Mouse (Mus musculus) kidney, adult 18-20 months (tissue): Measurements from ENCODE around the gene C2cd5.

Experiments used
- DNase-seq: peaks from one replicate; pipeline ENCODE4 v3.0.0; 2021

C2cd5 gene

DNA sequence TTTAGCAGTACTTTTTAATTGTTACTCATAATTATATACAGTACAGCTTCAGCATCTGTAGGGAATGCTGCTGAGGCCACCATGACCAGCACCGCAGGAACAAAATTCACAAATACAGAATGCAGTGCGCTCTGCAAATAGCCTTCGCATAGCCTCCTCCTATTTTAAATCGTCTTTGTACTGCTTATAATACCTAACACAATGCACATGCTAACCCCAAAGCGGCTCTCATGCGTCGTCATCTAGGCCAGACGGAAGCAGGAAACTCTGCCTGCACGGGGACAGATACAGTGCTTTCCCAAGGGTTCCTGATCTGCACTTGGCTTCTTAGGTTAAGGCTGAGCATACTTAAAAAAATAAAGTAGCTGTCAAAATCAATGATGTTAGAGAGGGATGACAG, 29.2 kb downstream of the C2cd5 start:
- DNase-seq = no peak

DNA sequence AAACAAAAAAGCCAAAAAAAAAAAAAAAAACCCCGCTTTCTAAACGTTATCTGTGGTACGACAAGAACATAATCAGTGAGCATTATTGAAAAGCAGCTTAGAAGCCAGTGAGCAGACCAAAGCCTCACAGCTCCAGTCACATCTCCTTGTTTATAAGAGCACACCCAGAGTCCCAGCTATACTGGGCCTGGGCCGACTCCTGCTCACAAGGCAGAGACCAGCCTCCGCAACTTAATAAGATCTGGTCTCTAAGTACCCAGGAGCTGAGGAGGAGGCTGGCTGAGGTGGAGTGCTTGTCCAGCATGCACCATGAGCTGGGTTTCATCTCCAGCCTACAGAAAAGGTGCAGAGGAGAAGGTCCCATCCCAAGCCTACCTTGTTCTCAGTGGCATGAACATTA, 29.9 kb downstream of the C2cd5 start:
- no peak for DNase-seq

DNA sequence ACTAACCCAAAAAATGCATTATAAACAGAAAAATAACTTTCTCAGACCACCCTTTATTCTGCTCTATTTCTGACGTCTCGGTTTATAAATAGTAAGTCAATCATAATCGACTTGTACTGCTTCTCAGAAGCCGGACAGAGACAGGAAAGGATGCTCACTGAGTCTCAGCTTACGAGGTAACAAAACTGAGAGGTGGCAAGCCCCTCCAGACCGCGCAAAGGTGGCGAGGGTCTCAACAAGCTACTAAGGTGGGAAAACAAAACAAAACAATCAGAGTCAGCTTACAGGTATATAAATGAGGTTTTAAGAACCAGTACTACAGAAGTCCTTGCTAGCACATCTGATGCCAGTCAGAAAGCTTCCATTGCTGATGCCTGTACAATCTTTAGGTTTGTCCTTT, 30.3 kb downstream of the C2cd5 start:
- no peak for DNase-seq

DNA sequence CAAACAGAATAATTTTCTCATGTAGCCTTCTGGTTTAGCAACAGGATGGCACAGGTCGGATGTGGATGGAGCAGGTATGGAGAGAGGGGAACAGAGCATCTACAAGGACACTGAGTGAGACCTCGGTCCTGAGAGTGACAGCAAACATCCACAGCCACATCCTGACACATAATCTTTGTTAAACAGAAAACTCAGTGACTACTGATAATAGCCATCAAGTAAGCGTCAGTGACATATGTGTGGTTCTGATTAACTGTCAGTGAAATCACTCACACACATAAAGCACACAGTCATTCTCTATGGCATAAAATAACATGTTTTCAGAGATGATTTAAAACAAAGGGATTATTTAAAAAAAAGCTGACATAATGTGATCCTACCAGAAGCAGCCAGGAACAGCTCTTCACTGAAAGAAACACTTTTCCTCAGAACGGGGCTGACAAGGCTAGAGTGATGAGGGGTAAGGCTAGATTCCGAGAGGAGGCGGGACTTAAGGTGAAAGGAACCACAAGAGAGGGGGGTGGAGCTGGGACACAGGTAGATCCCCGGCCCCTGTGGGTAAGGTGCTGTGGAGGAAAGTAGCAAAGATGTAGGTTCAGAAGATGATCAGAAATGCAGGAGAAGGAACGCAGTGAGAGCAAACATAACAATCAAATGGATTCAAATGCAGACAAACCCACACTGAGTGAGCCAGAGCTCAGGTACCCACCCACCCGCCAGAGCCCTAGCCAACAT, 31.6 kb downstream of the C2cd5 start:
- no peak for DNase-seq

DNA sequence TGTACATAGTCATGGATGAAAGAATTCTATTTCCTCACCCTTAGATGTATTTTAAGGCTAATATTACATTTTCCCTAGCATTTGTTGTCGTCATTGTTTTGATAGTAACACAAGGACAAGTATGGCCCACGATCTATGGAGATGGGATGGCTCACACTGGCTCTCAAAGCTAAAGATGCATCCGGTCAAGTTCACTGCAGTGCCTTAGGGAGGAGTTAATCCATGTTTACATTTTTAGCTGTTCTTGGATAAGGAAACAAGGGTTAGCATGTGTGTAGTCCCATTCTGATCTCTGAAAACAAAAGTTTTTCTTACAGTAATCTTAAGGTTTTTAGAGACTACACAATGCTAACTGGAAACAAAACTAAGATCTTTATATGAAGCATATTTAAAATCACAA, 32.3 kb downstream of the C2cd5 start:
- no peak for DNase-seq

DNA sequence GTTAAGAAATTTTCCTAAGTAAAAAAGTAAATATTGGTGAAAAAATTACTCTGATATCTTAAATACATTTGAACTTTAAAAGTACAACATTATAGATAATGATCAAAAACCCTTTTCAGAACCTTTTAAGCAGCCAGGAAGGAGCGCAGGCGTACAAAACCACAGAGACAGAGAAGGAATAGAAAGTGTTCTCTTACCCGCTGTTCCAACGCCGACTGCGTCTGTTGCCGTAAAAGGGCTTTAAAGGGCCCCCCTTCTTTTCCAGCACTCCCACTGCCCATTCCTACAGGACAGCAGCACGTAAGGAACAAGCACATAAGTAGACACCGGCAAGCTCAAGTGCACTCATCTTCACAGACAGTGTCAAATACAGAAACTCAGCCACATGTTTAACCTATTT, 33.1 kb downstream of the C2cd5 start:
- DNase-seq = no peak

DNA sequence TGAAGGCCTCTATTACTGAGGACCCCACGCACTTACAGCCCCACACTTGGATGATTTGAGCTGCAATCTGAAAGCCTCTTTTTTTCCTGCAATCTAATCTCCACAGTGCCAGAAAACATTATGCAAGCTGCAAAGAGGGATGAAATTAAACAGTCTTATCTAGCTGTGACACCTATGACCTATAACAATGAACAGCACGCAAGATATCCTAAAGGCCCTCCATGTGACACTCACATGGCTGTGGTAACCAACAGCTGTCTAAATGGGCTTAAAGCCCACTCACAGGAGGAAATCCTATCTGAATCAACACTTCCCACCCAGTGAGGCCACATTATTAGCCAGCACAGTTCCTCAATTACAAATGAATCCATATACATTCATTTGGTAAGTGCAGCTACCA, 35.9 kb downstream of the C2cd5 start:
- DNase-seq = no peak

DNA sequence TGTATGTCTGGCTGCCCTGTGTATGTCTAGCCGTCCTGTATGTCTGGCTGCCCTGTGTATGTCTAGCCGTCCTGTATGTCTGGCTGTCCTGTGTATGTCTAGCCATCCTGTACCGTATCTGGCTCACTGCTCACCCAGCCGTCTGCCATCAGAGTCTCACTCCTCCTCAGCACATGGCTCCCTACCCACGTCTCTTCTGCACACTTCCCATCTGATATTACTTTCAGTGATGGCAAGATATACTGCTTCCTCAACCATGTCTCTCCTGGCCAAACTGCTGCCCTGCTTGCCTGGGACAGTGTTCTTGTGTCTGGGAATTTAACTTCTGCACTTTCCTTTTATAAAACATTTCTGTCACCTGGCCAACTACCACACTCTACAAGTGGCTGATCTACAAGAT, 42.3 kb downstream of the C2cd5 start:
- DNase-seq = no peak

DNA sequence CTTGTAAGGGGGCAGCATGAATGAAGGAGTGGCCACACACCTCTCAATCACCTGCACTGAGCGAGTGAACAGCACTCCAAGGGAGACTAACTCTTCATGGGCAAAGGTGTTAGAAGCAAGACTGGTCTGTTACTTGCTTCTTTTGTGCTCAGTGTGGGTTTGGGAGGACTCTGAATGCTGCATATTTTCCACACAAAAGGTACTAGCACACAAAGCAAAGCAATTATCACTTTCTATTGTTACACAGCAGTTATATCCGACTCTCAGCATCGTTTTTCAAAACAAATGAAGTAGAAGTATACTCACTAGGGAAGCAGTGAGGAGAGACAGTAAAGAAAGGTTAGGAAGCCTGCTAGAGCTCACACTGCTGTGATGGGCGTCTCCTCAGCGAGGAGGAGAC, 48.4 kb downstream of the C2cd5 start:
- no peak for DNase-seq

DNA sequence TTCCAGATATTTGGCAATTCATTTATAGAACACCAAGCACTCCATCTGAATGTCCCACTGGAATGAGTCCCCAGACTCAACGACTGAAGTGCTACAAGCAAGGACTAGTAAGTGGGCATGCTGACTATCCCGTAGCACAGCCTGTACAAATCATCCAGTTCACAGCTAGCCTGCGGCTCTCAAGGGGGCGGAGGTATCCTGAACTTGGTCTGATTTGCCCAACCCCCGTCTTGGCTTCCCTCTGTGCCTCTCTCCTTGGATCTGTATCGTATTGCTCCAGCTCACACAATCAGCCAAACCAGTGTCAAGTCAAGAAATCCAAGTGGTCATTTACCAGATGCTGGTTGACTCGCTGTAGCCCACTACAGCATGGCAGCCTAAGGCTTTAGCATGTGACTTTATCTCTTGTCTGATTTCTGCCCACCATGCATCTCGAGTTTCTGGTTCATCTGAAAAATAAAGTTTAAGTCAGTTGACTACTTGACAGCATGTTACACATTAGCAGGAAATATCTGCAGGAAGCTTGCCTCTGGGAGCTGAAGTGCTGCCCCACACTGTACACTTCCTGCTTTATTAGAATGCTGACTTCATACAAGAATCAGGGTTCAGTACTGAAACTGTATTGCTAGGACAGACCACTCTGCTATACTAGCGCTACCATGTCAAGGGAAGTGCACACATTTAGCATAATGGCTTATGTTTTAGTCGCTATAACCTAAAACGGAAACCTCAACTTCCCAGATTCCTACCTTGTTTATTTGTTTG, 50.0 kb downstream of the C2cd5 start:
- no peak for DNase-seq

DNA sequence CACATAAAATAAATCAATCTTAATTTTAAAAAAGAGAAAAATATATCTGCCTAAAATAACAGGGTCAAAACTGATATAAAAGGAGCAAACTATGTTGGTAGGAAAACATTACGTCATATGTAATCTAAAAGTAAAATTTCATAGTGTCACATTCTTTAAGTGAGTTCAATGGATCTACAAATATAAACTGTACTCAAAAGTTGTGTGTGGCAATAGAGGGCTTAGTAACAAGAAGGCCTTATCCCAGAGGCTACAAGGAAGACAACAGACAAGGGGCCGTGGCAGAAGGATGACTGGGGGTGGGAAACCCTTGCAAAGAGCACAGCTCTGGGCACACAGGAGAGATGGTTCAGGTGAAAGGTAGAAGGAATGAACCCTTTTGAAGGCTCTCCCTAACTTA, 50.8 kb downstream of the C2cd5 start:
- DNase-seq = no peak

DNA sequence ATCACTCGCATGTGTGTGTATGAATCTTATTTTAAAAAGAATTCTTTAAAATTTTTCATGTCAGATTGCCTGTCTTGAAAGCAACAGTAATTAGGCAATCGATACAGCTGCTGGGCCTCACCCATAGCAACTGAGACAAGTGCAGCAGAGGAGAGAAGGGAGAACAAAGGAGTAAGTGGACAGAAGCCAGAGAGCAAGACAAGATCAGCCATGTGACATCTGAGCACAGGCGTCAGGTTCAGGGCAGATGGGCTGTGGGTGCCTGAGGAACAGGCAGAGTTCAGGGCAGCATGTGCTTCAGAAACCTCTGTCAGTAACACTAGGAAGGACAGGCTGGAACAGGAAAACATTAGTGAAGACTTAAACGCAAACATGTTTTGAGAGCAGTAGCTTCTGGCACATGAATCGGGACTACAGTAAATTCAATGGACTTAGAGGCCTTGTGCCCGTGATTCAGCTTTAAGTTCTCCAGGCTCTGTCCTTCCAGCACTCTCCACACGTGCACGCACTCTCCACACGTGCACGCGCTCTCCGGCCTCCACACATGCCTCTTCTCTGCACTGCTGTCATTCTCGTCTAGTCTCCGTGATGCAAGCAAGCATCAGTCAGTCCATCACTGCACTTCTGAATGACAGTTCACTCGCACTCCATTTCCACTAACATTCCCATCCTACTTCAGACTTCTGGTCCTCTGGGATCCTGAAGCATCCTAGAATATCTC, 52.2 kb downstream of the C2cd5 start:
- DNase-seq = no peak

DNA sequence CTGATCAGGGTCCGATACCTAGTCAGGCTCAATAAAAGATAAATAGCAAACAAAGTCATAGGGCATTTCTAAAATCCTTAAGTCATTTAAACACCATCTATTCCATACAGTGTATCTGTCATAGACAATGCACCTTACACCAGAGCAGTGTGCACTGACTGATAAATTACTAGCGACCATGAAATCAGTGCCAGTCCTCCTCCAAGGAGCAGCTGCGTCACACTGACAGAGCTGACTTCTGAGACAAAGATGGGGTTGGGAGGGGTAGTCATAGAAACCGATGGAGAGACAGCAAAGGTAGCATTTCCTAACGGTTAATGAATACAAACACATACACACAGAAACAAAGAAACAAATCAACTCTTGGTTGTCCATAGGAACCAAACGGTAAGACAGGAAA, 58.4 kb downstream of the C2cd5 start:
- DNase-seq = no peak

DNA sequence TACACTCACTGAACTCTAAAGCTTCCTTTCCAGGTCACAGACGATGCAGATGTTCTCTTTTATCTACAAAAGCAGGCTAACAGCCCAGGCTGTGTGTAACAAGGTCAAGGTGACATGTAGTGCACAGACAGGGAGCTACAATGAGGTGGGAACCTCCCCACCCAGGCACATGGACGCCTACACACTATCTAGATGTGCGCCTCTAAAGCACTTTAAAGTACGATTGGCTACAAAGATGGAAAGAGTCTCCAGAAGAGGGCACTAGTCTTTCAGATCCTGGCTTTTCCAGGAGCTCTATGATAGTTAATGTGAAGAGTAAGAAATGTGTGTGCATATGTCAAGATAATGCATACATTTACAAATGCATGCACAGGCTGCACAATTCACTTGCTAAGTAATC, 64.7 kb downstream of the C2cd5 start:
- no peak for DNase-seq

DNA sequence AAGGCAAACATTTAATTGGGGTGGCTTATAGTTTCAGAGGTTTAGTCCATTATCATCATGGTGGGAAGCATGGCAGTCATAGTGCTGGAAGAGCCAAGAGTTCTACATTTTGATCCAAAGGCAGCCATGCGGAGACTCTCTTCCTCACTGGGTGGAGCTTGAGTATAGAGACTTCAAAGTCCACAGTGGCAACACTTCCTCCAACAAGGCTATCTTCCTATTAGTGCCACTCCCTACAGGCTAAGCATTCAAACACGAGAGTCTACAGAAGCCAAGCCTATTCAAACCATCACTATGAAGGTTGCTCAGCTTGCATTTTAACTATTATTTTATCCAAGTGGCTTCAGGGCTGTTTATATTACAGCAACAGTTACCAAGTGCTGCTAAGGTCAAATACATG, 65.4 kb downstream of the C2cd5 start:
- DNase-seq = no peak

DNA sequence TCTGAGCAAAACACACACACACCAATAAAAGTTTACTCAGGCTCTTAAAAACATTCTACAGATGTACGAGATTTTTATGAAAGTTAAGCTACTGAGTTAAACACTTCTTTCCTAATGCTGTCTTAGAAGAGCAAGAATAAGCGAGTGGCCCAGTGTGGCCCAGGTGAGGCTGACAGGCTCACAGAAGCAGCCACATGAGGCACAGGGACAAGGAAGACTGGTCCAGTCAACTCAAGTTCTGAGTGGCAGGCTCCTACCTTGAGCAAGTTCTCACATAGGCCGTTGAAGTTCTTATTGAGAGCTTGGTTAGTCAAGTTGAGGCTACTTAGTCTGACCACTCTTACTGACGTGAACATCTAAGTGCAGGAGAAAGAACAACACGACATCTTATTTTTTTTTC, 69.4 kb downstream of the C2cd5 start:
- no peak for DNase-seq

DNA sequence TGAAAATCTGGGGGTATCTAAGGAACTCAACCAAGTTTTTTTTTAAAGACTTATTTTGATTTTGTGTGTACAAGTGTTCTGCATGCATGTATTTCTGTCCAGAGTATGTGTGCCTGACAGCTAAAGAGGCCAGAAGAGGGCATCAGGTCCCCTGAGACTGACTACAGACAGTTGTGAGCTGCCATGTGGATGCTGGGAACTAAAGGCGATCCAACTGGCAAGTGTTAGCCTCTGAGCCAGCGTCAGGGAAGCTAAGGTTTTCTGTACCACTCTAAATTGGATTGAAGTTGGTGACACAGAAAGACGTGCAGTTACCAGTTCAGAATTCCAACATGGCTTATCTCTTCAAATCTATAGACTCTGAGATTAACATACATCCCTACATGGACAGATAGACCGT, 72.0 kb downstream of the C2cd5 start:
- DNase-seq = no peak

DNA sequence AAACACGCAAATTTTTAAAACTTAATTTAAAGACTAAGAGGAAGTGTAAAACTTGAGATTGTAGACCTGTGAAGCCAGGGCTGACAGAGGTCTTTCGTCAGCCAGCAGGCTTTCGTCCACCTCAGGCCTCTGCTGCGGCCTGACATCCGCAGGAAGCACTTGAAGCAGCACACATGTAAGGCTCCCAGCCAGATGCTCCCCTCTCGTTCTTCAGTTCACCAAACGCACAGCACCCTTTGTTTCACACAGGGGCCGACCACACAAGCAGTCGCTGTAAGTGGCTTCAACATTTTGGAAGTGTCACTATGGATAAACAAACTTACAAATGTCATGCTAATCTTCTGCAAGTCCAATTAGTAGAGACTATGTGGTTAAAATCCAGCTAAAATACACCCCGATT, 72.5 kb downstream of the C2cd5 start:
- no peak for DNase-seq

DNA sequence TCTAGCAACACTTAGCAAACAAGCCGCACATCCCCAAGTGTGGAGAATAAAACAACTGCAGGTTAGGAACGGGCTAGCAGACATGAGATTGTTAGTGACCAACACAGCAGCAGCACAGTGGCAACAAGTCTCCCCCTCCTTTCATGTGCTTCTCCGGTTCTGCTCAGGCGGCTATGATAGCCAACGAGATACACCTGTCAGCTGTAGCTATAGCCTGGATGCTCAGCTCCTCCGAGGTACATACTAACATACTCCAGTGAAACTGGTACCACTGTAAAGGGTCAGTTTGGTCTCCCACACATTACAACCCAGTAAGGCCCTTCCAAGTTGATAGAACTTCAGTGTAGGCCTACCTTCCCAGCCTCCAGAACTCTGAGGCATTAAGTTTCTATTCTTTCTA, 76.2 kb downstream of the C2cd5 start:
- no peak for DNase-seq

DNA sequence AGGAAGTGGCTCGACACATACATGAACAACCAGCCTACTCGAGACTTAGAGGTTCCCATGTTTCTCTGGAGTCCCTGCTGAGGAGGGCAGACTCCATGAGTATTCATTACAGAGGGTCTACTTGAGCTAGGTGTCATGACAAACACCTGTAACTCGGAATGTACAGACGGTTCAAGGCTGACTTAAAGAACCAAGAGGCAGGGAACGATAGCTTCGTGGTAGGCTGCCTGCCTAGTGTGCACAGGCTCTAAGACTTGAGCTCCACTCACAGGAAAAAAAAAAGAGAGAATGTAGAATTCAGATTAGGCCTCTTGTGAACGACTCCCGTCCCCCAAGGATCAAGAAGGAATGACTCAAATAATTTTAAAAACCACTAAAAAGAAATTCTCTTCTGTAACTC, 78.2 kb downstream of the C2cd5 start:
- DNase-seq = no peak

DNA sequence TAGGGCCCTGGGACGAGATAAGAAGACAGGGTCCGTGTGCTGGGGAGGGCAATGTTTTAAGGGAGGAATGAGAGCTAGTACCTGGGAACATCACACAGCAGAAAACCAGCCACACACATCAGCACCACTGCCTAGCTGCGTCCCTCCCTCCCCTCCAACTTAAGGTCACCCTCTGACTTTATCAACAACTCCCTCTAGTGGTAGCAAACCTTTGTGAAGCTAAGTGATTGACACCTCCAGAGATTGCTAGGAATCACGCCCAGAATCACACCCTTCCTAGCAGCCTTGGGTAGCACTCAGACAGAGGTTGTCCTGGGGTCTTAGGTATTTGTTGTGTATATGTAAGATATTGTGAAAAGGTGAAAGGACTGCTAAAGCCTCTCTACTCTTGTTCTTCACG, 79.3 kb downstream of the C2cd5 start:
- no peak for DNase-seq

DNA sequence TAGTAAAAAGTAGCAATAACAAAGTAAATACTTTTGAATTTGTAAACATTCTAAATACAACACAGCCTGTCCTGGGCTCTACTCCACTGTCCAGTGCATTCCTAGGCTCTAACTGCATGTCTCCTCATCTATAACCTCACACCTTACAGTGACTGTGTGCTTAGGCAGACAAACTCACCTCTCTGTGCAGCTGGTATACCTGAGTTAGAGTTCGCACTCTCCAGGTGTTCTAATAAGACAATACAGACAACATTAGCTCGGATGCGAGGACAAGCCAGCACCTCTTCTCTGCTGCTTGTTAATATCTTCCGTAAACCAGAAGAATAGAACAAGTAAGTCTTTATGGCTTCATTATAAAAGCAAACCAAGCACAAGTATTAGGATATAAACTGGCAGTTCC, 79.8 kb downstream of the C2cd5 start:
- no peak for DNase-seq

DNA sequence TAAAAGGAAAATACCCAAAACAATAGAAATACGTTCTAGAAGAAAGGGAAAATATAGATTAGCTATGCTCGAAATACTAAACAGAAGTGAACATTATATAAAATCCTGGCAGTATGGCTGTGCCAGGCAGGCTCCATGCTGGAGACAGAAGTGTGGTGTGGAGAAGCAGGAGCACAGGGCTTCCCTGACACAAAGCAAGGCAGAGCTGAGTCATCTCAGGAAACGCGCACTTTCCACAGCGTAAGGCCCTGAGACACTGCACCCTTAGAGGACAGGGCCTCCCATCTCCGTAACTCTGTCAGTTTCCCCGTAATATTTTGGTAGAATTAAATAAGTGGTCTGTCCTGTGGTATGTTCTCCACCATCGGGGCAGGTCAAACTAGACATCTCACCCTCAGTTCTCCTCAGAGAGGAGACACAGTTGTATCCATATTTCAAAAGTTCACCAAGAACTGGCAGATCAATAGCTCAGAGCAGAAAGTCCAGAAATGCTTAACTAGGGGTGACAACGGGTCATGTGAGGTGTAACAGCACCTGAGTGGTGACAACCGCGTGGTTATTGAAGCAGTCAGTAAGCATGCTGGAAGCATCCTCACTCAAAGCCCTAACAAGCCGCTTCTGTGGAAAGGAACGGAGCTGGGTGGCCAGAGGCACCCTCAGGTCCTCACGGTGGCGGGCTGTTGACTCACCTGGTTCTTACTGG, 87.3 kb downstream of the C2cd5 start:
- no peak for DNase-seq

DNA sequence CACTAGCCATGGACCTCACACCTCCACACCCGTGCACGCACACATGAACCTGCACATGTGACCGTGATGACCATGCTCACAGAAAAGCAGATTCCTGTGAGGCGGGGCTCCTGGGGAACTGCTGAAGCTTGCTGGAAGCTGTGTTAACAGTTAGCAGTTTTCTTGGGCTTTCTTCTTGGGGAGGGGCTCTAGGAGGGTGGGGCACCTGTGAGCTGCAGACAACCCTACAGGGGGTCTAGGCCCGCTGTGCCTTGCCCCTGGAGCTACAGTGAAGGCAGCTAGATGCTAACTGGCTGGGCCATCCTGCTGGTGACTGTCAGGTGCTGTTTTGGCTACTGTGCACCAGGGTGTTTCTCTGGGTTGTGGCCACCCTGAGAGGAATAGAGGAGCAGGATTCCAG, 91.1 kb downstream of the C2cd5 start:
- no peak for DNase-seq
